Mouse (Mus musculus): ENCODE data around the gene Rpl37.

Rpl37 gene

GRCm38 (mm10) chr15:5156355-5156754, 39.9 kb downstream of the Rpl37 start:
- DNase-seq, result no peak

GRCm38 (mm10) chr15:5157386-5157785, 40.9 kb downstream of the Rpl37 start:
- DNase-seq, result no peak

- peak in 1 of 2 experiments; percentile 24 for DNase-seq
Measured at GRCm38 (mm10) chr15:5158827-5159226, 42.4 kb downstream of the Rpl37 start.

DNA sequence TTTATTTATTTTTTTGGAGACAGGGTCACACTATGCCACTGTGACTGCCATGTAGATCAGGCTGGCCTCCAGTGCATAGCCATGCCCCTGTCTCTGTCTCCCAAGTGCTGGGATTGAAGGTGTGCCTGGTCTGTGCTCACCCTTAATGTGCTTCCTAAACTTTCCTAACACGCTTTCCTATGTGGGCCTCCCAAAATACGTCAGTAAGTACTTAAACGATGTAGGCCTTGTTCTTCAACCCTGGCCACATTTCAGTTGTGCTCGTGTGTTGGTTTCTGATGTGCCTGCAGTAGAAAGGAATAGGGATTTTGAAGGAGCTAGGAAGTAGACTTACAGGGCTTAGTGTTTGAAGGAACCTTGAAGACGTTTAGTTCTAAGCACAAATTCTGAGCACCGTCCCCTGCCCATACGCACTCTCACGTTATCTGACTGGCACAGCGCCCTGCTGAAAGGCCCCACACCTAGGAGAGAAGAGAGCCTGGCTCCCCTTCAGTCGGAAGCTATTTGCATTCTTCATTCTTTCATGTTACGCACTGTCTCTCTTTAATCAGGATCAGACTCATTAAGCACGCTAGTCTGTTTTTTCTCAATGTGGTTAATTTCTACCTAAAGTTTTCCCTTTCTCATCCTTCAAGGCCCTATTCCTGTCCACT, 48.8 kb downstream of the Rpl37 start:
- DNase-seq, result no peak

Data from kidney, postnatal 4 days (tissue).